Mouse (Mus musculus): ENCODE results near the gene Atf6. TPM values are rescaled to one million over a fixed set of nuclear protein-coding genes. Genes with fewer than 3 reads are reported as not detected.

The Atf6 gene
- total RNA-seq, 2 experiments from 2014 or later: 17.2 to 17.5 TPM

DNA sequence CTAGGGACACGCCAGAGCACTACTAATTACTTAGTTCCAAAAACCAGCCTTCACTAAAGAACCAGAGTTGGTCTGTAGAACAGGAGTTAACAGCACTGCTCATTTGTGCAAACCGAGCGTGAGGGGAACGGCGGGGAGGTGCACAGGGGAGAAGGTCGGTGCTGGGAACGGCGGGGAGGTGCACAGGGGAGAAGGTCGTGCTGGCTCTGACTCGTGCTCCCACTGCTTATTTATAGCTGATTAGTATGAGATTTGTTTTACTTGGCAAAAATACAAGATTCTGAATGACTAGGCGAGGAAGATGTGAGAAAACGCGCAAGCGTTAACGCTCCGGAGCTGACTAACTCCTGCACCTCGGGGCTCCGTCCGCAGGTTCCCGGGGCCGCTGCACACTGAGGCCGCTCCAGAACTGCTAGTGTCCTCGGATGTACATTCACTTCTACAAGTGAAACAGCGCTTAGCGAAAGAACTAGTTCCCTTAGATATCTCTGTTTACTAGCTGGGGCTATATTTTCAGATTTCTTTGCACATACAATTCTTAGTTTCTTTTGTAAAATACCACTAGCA, 96.1 kb downstream of the Atf6 start:
- no peak for DNase-seq

- no peak for DNase-seq
Measured at GRCm38 (mm10) chr1:170770691-170771090, 96.9 kb downstream of the Atf6 start.

DNA sequence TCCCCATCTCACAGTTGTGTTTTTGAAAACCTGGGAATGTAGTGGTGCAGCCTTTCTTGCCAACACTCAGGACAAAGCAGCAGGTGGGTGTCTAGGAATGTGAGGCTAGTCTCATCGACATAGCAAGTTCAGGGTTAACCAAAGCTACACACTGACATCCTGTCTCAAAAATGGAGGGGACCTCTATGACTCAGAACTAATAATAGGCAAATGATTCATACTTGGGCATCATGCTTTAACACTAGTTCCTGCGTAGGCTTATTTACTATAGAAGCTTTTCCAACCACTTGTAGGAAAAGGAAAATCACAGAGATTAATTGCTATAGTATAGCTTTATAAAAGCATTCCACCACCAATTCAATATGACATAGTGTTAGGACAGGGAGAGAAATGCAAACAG, 100.6 kb downstream of the Atf6 start:
- no peak for DNase-seq

- no peak for DNase-seq
Measured at GRCm38 (mm10) chr1:170764798-170765197, 102.8 kb downstream of the Atf6 start.

GRCm38 (mm10) chr1:170761634-170762033, 105.9 kb downstream of the Atf6 start:
- no peak for DNase-seq

DNA sequence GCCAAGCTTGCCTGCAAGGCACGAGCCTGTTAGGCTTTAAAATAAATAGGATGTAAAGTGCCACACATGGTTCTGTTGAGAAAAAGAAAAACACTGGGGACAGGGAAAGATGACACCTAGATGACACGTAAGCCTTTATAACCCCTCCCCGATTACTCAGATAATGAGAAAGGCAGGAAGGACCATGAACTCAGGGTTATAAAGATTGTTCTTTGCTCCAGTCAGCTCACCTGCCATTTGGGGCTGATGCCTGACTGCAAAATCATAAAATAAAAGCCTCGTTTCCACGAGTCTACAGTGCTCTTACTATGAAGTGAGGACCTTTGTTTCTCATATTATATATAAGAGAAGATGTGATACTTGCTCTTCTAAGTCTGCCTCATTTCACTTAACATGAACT, 114.0 kb downstream of the Atf6 start:
- no peak for DNase-seq

GRCm38 (mm10) chr1:170751797-170752196, 115.8 kb downstream of the Atf6 start:
- DNase-seq: no peak

GRCm38 (mm10) chr1:170746523-170746922, 121.0 kb downstream of the Atf6 start:
- no peak for DNase-seq

GRCm38 (mm10) chr1:170741497-170742246, 125.9 kb downstream of the Atf6 start:
- DNase-seq: no peak

- no peak for DNase-seq
Measured at GRCm38 (mm10) chr1:170734866-170735265, 132.7 kb downstream of the Atf6 start.

DNA sequence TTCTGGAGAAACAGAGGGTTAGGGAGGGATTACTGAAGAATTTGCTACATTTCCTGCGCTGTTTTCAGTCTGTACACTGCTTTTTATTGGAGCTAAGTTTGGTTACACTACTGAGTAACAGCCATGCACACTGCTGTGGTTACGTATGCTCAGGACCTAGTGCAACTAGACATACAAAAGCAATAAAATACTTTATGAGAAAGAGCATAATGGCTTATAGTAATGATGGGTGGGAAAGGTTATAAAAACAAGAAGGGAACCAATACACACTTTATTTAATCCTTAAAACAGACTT, 135.0 kb downstream of the Atf6 start:
- no peak for DNase-seq

DNA sequence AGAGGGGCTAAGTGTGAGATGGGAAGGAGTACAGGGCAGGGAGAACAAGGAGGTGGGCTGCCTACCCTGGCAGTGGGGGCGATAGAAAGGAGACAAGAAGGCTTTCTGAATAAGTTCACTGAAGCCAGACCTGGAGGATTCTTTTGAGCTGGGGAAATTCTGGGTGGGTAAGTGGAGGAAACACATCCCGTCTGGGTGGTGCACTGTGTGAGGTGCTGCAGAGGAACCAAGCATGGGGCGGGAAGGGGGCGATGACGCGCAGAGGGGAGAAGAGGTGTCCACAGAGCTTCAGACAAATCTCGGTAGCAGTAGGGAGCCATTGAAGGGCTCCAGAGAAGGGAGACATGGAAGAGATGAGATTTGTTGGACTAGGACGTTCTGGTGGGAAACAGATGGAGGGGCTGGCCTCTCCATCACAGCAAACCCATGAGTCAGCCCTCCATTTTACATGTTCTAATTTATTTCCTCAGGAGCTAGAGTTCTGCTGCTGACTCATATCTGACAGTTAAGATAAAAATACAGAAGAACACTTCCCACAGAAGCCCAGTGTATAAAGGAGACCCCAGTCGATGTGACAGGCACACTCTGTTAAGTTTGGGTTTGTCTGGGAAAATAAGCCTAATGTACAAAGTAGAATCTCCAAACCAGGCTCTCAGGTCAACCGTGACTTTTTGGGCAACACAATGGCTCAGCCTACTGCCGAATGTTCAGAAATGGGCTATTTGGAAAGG, 135.5 kb downstream of the Atf6 start:
- no peak for DNase-seq

DNA sequence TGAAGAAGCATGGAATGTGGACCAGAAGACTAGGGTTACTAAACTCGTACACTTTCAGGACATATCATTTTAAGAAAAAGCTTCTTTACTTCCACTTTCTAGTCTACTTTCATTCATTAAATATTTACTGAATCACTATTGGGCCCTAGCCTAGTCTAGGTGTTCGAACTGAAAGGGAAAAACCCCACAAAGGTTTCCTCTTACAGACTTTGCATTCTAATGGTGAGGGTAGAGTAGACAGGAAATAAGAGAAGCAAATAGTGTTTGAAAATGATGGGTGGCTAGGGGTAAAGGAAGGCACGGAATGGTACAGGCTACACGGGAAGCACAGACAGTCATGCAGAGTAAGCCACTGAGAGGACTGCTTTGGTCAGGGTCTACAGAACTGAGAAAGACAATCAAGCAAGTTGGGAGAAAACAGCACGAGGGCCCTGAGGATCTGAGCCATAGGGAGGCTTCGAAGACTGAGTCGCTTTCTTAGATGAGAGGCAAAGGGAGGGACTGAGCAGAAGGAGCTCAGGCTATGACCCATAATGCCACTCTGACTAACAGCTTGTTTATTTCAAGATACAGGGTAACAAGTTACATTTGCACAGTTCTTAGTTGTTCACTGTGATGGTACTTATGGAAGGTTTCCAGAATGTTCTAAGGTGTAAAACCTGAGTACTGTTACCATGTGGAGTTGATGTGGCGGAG, 138.2 kb downstream of the Atf6 start:
- DNase-seq: no peak

- DNase-seq: no peak
Measured at GRCm38 (mm10) chr1:170728524-170728923, 139.0 kb downstream of the Atf6 start.

DNA sequence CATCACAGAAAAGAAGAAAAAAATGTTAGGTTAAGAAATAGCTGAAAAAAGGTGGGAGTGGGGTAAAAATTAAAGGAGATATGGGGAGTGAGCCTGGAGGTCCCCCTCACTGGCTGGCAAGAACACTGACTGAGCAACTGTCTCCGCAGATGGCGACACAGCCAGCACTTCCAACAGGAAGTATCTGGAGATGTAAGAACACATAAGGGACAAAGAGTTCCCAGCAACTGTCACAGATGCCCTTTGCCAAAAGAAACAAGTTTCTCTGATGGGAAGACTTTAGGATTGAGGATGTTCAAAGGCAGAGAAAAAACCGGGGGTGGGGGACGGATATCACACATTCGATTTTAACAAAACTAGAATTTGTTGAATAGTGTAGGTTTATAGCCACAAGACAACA, 146.0 kb downstream of the Atf6 start:
- no peak for DNase-seq

- no peak for DNase-seq
Measured at GRCm38 (mm10) chr1:170718133-170718810, 149.3 kb downstream of the Atf6 start.

DNA sequence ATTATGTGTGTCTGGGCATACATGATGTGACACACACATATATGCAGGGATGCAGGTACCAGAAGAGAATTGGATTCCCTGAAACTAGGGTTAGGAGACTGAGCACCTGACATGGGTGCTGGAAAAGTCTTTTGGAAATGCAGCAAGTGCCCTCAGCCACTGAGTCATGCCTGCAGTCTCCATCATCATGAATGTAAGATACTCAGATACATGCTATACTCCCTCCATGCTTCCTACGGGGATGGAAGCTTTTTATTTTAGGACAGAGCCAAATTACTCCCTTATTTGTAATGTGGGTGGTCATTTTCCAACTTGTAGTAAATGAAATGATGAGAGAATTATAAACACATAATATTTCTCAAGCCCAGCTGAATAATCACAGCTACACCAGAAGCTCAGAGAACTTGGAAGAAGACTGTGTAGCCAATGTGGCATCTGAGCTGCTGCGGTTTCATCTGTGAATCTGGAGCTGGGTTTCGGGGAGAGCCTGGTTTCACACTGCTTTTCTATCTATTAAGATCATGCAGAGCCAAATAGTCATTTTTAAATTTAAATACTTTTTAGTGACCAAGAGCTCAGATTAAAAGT, 150.2 kb downstream of the Atf6 start:
- DNase-seq: no peak

- DNase-seq: no peak
Measured at GRCm38 (mm10) chr1:170711731-170712130, 155.8 kb downstream of the Atf6 start.

- no peak for DNase-seq
Measured at GRCm38 (mm10) chr1:170709969-170710368, 157.6 kb downstream of the Atf6 start.

GRCm38 (mm10) chr1:170709481-170709880, 158.1 kb downstream of the Atf6 start:
- DNase-seq: no peak

DNA sequence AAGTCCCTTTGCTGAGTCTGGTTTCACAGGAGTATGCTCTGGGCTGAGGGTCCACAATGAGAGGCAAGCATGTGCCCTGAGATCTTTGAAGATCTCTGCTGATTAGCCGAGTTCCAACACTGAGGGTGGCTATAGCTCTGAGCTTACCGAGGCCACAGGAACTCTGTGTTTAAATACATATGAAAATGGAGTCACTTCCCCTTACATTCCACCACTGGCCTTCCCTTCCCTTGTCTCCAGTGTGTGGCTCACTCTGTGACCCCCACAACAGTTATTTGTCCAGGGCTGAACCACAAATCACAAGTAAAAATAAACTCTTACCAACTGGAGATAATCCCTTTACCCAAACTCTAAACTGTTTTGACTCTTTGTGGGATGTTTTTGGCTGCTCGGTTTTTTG, 158.5 kb downstream of the Atf6 start:
- DNase-seq: no peak

GRCm38 (mm10) chr1:170706046-170706445, 161.5 kb downstream of the Atf6 start:
- DNase-seq: no peak

Data from gastrocnemius, postnatal 10 days (tissue).